Mouse (Mus musculus) urinary bladder, adult 2 months (tissue): Measurements from ENCODE around the gene Rptor. TPM values are rescaled to one million over a fixed set of nuclear protein-coding genes. Genes with fewer than 3 reads are reported as not detected.
A peak's percentile ranks its signal among the peaks of the same experiment; 100 is the strongest.

Experiments used
- DNase-seq: peaks from one replicate; pipeline ENCODE4 v3.0.0; 2022; ENCODE audit warnings: low spot score
- polyA plus RNA-seq: library from polyadenylated mRNA; depleted of rRNA; stranded (reverse); fragments of >200 nt; gene quantifications from 2 replicates; pipeline ENCODE4 v1.2.3, GENCODE M21; 2012; rRNA removed

Rptor gene
- polyA plus RNA-seq: 14.1 and 18.6 TPM in 2 replicates

DNA sequence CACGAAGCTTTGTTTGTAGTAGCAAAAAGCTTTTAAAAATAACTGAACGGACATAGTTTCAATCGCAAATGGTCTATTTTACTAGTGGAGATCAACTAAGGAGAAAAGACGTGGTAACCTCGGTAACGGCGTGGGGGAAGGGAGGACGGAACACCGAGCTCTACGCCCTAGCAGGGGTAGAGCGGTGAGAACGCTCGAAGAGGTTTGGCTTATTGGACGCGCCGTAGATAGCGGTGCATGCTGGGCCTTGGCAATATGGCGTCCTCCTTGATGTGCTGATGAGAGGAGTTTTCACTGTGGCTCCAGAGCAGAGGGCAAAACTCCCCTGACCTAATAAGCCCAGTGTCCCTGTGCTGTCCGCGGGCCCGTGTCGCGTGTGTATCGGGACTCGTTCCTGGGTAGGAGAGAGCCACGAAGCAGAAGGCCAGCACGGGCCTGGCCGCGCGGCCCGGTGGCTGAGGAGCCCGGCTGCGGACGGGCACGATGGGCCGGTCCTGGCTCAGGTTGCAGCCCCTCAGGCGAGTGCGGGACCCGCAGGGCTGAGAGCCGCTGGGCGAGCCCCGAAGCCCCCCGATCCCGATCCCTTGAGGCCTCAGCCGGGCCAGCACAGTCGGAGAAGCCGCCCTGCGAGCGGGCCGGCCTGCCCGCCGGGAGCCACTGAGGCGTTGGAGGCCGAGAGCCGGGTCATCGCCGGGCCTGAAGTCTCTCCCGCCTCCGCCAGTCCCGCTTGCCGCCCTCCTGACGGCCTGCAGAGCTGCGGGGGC is at the start of gene Rptor:
Rptor (plus strand) TSS at position 143 of the 764 bp plus-strand sequence.
- DNase-seq: peak; percentile 94

GRCm38 (mm10) chr11:119554706-119555105 is 48.0 kb upstream of the Rptor start:
- no peak for DNase-seq

DNA sequence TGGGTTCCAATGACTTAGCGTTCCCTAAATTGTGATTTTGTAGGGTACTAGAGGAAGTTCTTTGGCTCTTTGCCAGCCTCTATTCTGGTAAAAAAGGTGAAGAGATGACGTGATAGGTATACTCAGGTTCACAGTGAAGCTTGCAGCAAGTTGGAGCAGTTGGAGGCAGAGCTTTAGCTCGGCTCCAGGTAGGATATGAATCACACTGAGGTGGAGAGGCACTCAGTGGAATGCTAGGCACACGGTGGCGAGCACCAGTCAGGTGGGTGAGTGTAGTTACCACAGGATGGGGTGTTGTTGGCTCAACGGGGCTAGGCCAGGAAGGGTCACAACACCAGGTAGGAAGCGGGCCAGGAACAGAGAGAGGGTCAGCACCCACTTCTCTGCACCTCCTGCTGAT is 47.5 kb upstream of the Rptor start:
- DNase-seq: no peak

GRCm38 (mm10) chr11:119557940-119558869 is 44.5 kb upstream of the Rptor start:
- no peak for DNase-seq

DNA sequence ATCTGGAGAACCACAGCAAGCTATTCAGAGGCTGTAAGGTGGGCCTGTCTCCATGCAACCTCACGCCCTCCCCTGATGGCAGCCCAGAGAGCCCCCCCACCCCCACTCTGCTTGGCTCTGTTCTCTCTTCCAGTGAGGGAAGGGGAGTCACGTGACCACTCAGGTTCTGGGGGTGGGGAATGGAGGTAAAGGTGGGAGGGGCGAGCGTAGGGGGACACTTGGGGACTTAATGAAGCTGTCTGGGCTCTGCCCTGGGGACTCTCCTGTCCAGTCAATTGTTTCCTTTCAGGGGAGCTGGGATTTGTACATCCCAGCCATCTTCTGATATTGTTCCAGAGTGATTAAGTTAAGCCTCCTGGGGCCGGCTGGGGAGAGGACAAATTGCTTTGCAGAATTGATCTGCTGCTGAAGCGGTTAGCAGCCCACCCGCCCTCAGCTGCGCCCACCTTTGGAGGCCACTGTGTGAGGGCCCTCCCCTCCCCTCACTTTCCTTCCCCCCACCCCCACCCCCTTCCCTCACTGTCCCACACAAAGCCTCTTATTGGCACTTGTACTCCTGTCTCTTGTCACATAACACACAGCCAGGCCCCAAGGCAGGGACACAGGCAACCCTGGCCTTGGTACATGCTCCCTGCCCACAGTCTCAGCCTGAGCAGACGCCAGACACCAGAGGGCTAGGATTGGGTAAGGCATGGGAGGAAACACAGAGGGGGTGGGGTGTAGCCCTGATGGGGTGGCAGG is 43.7 kb upstream of the Rptor start:
- DNase-seq: no peak

DNA sequence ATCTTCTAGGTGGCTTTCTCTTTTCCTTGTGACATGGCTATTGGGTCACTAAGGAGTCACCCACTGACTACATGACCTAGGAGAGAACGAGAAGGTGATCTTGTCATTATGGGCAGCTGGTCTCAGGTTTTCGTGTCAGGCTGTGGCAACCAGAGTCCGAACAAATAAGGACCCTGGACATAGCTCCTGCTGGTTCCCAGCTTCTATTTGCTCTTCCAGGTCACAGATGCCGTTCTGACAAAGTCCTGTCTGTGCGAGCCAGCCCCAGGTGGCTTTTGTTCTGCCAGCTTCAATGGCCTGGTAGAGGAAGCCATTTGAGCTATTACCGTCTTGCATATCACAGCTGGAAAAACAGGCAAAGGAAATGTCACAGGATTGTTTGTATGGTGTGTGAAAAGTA is 40.4 kb upstream of the Rptor start:
- DNase-seq: no peak

DNA sequence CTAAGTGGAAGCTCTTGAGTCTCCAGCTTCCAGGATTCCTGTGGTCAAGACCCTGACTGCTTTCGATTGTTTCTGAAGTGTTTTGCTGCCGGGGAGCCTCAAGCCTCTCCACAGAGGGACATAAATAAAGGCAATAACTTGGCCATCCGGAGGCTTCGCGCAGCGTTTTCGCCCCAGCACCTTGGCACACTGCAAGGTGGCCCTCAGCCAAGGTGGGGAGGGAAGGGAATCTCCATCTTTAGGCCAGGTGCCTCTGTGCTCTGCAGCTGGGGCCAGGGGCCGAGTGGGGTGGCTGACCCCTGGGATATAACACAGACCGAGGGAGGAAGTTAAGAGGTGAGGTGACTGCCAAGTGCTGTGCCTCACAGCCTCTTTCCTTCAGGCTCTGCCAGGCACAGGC is 39.5 kb upstream of the Rptor start:
- no peak for DNase-seq

- DNase-seq: no peak
Measured at GRCm38 (mm10) chr11:119564383-119564782, 38.3 kb upstream of the Rptor start.

- DNase-seq: no peak
Measured at GRCm38 (mm10) chr11:119565021-119565420, 37.7 kb upstream of the Rptor start.

DNA sequence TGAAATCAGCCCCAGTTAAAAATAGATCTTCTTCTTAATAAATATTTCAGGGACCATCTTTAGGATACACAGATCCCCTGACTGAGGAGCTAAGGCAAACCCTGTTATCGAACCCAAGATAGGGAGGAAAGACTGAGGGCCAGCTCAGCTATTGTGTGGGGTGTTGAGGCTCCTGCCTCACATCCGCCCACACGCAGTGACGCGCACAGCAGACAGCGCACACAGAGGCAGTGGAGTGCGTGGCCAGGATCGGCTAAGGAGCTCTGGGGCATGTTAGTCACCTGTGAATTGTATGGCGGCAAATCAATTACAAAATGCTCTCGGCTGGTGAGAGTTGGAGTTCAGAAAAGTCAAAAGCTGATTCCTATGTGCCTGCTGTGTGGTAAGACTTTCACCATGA is 37.0 kb upstream of the Rptor start:
- no peak for DNase-seq

- DNase-seq: no peak
Measured at GRCm38 (mm10) chr11:119566188-119566587, 36.5 kb upstream of the Rptor start.

DNA sequence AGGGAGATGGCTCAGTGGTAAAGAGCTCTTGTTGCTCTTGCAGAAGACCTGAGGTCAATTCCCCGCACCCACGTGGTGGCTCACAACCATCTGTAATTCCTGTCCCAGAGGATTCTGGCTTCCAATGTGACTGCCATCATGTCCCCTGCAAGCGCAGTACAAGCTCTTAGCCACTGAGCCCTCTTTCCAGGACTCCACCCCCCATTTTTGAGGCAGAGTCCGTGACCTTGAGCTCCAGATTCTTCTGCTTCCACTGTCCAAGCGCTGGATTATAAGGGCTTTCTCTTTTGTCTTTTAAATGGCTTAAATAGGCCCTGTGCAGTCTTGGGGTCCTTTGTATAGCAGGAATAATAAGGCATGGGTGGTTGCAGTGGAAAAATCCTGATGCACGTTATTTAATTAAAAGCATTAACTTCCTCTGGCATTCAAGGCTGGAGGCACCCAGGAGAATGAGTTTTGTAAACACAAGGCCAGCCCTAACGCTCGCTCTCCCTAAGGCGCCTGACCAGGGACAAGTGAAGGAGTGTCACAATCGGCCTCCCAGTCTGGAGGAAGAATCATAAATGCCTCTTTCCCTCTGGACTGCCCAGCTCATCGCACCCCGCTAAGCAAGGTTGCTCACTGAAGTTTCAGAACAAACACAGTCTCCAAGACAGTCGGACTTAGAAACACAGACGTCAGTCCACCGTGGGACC is 30.2 kb upstream of the Rptor start:
- DNase-seq: no peak

DNA sequence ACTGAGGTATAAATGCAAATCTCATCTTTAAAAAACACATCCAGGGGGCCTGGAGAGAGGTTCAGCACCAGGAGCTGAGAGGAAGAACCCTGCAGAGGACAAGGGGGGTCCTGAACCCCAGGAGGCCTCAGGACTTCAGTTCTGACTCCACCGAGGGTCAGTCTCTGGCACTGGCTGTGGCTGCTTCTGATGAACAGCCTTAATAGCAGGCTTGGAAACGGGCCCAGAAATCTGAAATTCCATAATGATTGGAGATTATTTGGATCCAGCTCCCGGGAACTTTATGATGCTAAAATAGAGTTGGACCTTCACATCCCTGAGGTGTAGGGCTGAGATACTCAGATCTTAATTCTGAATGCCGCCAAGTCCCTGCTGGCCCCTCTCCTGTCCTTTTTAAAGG is 25.9 kb upstream of the Rptor start:
- DNase-seq: no peak

DNA sequence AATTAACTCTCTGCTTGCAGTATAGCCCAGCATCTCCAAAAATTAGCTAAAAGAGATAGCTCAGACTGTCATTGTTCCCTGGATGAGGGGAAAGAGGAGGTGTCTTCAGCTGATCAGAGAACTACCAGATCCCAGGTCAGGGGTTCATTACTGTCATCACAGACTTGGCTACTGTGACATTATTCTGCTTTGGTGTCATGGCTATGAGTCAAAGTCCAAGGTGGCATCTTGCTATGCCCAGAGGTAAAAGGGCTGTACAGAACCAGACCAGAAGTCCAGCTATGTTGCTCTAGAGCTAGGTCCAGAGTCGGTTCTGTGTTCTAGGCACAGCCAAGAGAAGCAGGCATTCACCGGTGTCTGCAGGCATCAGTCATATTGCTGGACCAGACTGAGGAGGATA is 25.0 kb upstream of the Rptor start:
- DNase-seq: no peak

DNA sequence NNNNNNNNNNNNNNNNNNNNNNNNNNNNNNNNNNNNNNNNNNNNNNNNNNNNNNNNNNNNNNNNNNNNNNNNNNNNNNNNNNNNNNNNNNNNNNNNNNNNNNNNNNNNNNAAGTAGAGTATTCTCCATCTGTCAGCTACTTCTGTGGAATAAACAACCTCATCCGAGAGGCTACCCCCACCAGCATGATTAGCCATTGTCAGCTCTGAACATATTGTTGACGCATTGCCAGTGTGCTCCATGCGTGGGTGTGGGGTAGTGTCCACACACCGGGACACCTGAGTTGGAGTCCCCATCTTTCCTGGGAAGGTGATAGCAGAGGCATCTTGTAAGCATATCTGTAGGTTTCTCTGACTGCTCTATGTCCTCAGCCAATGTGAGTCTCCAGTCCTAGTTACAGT is 16.2 kb upstream of the Rptor start:
- no peak for DNase-seq

- DNase-seq: no peak
Measured at GRCm38 (mm10) chr11:119587112-119587511, 15.6 kb upstream of the Rptor start.

DNA sequence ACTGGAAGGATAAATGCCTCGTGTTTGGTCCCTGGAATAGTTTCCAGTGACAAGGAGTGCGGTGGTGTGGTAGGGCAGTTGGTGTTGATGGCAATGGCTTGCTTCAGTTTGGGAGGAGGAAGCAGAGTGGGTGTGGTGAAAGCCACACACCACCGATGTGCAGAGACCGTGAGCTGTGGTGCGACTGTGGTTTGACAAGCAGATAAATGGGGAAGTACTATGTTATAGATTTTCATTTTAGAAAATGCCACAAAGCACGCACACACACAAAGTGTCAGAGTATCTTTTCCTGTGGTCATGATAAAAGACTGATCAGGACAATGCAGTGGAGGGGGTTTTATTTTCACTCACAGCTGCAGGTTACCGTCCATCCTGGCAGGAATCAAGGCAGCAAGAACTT is 13.5 kb upstream of the Rptor start:
- DNase-seq: no peak

- DNase-seq: no peak
Measured at GRCm38 (mm10) chr11:119593966-119594365, 8.7 kb upstream of the Rptor start.

DNA sequence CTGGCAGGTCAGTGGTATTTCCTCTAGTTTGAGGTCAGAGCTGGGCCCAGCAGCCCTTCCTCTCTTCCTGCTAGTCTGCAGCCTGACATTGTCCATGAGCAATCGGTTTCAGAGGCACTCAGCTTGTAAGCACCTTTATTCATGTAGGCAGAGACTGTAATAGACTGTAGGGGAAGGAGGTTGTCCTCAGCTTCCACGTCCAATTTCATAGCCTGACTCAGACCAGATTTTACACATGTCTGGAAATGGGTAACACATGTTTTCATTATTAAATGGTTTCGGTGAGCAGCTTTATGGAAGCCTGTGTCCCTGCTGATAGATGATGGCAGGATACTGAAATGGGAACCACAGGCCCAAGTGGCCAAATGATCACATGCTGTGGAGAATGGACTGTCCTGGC is 3.8 kb upstream of the Rptor start:
- no peak for DNase-seq

GRCm38 (mm10) chr11:119600286-119600685 is 2.4 kb upstream of the Rptor start:
- DNase-seq: no peak

- no peak for DNase-seq
Measured at GRCm38 (mm10) chr11:119602177-119602700, 466 bp upstream of the Rptor start.
